Mouse (Mus musculus) v-Abl transformed pro-B cells (cell line): Measurements from ENCODE around the gene Ube2ql1.

Experiments used
- in situ Hi-C, 2 experiments: fragments of 400-800 bp; cut with MboI; formaldehyde crosslinking; loops; one replicate each; pipeline ENCODE4 v1.15.1; 2025; ENCODE audit not compliant: unreplicated experiment in 2 of 2

Gene Ube2ql1

GRCm38 (mm10) chr13:69739759-69740135 is at the start of gene Ube2ql1:
TSS of gene Ube2ql1 (minus strand) at chr13:69739889.
- in situ Hi-C loops: no loop called here

GRCm38 (mm10) chr13:69788704-69789103 is 49.0 kb upstream of the Ube2ql1 start:
- in situ Hi-C loops: loop anchor here in 1 of 2 experiments (5.0 kb wide), 1 partner anchor 54 kb away; no protein-coding TSS in a partner anchor

- in situ Hi-C loops: no loop called here
Measured at GRCm38 (mm10) chr13:69778221-69778620, 38.5 kb upstream of the Ube2ql1 start.

- in situ Hi-C loops: no loop called here
Measured at GRCm38 (mm10) chr13:69772358-69772757, 32.7 kb upstream of the Ube2ql1 start.

GRCm38 (mm10) chr13:69770538-69771456 is 31.1 kb upstream of the Ube2ql1 start:
- in situ Hi-C loops: no loop called here

- in situ Hi-C loops: no loop called here
Measured at GRCm38 (mm10) chr13:69768152-69768551, 28.5 kb upstream of the Ube2ql1 start.

- in situ Hi-C loops: no loop called here
Measured at GRCm38 (mm10) chr13:69764646-69765045, 25.0 kb upstream of the Ube2ql1 start.

- in situ Hi-C loops: no loop called here
Measured at GRCm38 (mm10) chr13:69761393-69761792, 21.7 kb upstream of the Ube2ql1 start.

GRCm38 (mm10) chr13:69758979-69759378 is 19.3 kb upstream of the Ube2ql1 start:
- in situ Hi-C loops: no loop called here

GRCm38 (mm10) chr13:69752875-69753274 is 13.2 kb upstream of the Ube2ql1 start:
- in situ Hi-C loops: loop anchor here (5.0 kb wide), 1 partner anchor 414 kb away; no protein-coding TSS in a partner anchor

- in situ Hi-C loops: loop anchor here (5.0 kb wide), 1 partner anchor 416 kb away; no protein-coding TSS in a partner anchor
Measured at GRCm38 (mm10) chr13:69751510-69751909, 11.8 kb upstream of the Ube2ql1 start.

GRCm38 (mm10) chr13:69748756-69749155 is 9.1 kb upstream of the Ube2ql1 start:
- in situ Hi-C loops: no loop called here

- in situ Hi-C loops: no loop called here
Measured at GRCm38 (mm10) chr13:69740331-69741285, 919 bp upstream of the Ube2ql1 start.

- in situ Hi-C loops: no loop called here
Measured at GRCm38 (mm10) chr13:69739091-69739758, 464 bp downstream of the Ube2ql1 start.

- in situ Hi-C loops: no loop called here
Measured at GRCm38 (mm10) chr13:69738461-69738971, 1.2 kb downstream of the Ube2ql1 start.

- in situ Hi-C loops: no loop called here
Measured at GRCm38 (mm10) chr13:69737444-69738185, 2.1 kb downstream of the Ube2ql1 start.

GRCm38 (mm10) chr13:69732636-69733035 is 7.1 kb downstream of the Ube2ql1 start:
- in situ Hi-C loops: no loop called here

GRCm38 (mm10) chr13:69725376-69725775 is 14.3 kb downstream of the Ube2ql1 start:
- in situ Hi-C loops: no loop called here

GRCm38 (mm10) chr13:69721141-69721540 is 18.5 kb downstream of the Ube2ql1 start:
- in situ Hi-C loops: no loop called here
